Mouse (Mus musculus) heart, embryonic 10.5 days (tissue): ENCODE results near the gene Gm21188. TPM values are rescaled to one million over a fixed set of nuclear protein-coding genes. Genes with fewer than 3 reads are reported as not detected.
A peak's percentile ranks its signal among the peaks of the same experiment; 100 is the strongest.
"Not testable (repeated sequence)": the region's sequence is repeated elsewhere in the genome, so short reads cannot be mapped to it uniquely, and the experiment has no call there.

Source experiments
- DNase-seq: peaks from one replicate; pipeline ENCODE4 v3.0.0-alpha.2; 2017; ENCODE audit warnings: low spot score
- H3K27ac ChIP-seq: fragments of 300-500 bp; sonication (generic); 2 replicates; pipeline ENCODE4 v1.5.1; 2016; ENCODE audit warnings: mild to moderate bottlenecking
- H3K27me3 ChIP-seq: fragments of 300-500 bp; sonication (generic); 2 replicates; pipeline ENCODE4 v1.6.1; 2016; ENCODE audit warnings: mild to moderate bottlenecking; ENCODE audit not compliant: poor library complexity, insufficient read depth, severe bottlenecking
- H3K36me3 ChIP-seq: fragments of 300-500 bp; sonication (generic); 2 replicates; pipeline ENCODE4 v1.6.1; 2016; ENCODE audit warnings: mild to moderate bottlenecking, moderate library complexity
- H3K4me1 ChIP-seq: fragments of 300-500 bp; sonication (generic); 2 replicates; pipeline ENCODE4 v1.6.1; 2016; ENCODE audit warnings: mild to moderate bottlenecking
- H3K4me3 ChIP-seq: fragments of 300-500 bp; sonication (generic); 2 replicates; pipeline ENCODE4 v1.5.1; 2016; ENCODE audit warnings: mild to moderate bottlenecking, moderate library complexity
- H3K9me3 ChIP-seq: fragments of 300-500 bp; sonication (generic); 2 replicates; pipeline ENCODE4 v1.6.1; 2016; ENCODE audit warnings: mild to moderate bottlenecking, moderate library complexity
- WGBS: fragments of 180-500 bp; shearing (Covaris S2); methylation state at CpG from one replicate; pipeline ENCODE4 v1.1.7; 2016; 5-methylcytosine and 5-hydroxymethylcytosine counted together
- polyA plus RNA-seq: library from polyadenylated mRNA; unstranded; fragments of >200 nt; fragmentation: Nextera tagmentation; extraction: Ambion mirVana; gene quantifications from 2 replicates; pipeline ENCODE4 v1.2.1, GENCODE M21; 2016

Gm21188 gene
- not detected in 2 replicates for polyA plus RNA-seq

GRCm38 (mm10) chr13:120052085-120052484 lies at the start of gene Gm21188:
Gene Gm21188, minus strand, starts transcription at chr13:120052194.
- not testable (repeated sequence) for H3K4me3 ChIP-seq, DNase-seq, H3K4me1 ChIP-seq, H3K9me3 ChIP-seq, H3K27me3 ChIP-seq, H3K27ac ChIP-seq, H3K36me3 ChIP-seq

- not testable (repeated sequence) for H3K9me3 ChIP-seq, H3K36me3 ChIP-seq, H3K4me3 ChIP-seq, H3K27me3 ChIP-seq, DNase-seq, H3K4me1 ChIP-seq, H3K27ac ChIP-seq
- WGBS: no CpG with 5 or more reads among the region's 5 CpGs
Observed at GRCm38 (mm10) chr13:120099327-120099726, 47.3 kb upstream of the Gm21188 start.

GRCm38 (mm10) chr13:120096938-120097256 lies 44.9 kb upstream of the Gm21188 start:
- H3K4me1 ChIP-seq, H3K27me3 ChIP-seq, DNase-seq, H3K9me3 ChIP-seq, H3K27ac ChIP-seq, H3K4me3 ChIP-seq, H3K36me3 ChIP-seq: not testable (repeated sequence)
- 0% methylated on average over 7 of the region's 13 CpGs for WGBS

GRCm38 (mm10) chr13:120096241-120096937 lies 44.4 kb upstream of the Gm21188 start:
- peak overlapping the region; percentile 37 for H3K4me3 ChIP-seq
- H3K9me3 ChIP-seq, DNase-seq, H3K27ac ChIP-seq, H3K4me1 ChIP-seq, H3K36me3 ChIP-seq, H3K27me3 ChIP-seq: not testable (repeated sequence)
- under 1% methylated on average over 27 of the region's 38 CpGs for WGBS

GRCm38 (mm10) chr13:120092950-120093349 lies 41.0 kb upstream of the Gm21188 start:
- not testable (repeated sequence) for H3K4me3 ChIP-seq, DNase-seq, H3K9me3 ChIP-seq, H3K27ac ChIP-seq, H3K27me3 ChIP-seq, H3K36me3 ChIP-seq, H3K4me1 ChIP-seq
- no CpG with 5 or more reads among the region's 13 CpGs for WGBS

GRCm38 (mm10) chr13:120079644-120080043 lies 27.6 kb upstream of the Gm21188 start:
- H3K9me3 ChIP-seq, DNase-seq, H3K36me3 ChIP-seq, H3K27me3 ChIP-seq, H3K27ac ChIP-seq, H3K4me3 ChIP-seq, H3K4me1 ChIP-seq: not testable (repeated sequence)
- WGBS: no CpG with 5 or more reads among the region's 1 CpGs

DNA sequence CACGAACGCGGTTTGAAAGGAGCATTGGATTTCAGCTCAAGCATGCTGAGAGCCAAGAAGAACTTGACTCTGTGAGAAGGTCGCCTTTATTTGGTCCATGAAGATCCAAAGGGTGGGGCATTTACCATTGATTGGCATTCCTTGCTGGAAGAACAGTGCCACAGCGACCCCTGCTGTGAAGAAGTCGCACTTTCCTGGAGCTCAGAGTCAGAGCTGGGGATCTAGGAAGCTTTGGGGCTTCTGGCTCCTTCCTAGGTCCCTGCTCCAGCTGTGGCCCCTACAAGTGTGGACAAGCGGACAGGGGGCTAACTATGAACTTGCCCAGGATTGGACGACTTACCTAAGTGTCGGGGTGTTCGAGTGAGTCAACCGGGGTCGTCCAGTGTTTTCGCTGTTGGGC lies 18.9 kb upstream of the Gm21188 start:
- not testable (repeated sequence) for H3K9me3 ChIP-seq, H3K4me1 ChIP-seq, H3K27ac ChIP-seq, H3K27me3 ChIP-seq, H3K36me3 ChIP-seq, H3K4me3 ChIP-seq, DNase-seq
- no CpG with 5 or more reads among the region's 13 CpGs for WGBS

DNA sequence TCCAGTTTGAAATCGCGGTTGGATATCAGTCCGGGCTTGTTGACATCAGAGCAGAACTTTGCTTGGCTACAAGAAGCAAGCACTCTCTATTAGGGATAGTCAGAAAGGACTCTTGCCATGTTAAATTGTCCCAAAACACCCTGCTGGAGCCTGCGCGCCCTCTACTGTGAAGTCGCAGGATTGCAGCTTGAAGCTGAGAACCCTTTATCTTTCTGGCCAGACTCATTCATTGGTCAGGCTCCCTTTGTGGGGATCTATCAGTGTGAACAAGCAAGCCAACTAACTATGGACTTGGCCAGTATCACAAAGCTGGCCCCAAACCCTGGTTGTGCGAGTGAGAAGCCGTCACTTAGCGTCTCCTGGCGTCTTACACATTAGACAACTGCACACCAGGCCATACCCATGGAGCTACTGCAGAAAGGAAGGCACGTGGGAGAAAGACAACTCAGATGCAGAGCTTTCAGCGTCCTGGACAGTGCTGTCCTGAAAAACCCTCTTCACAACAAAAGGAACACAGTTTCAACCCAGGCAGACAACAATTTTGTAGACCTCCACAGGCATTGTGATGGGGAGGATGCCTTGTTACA lies 18.1 kb upstream of the Gm21188 start:
- H3K27me3 ChIP-seq, H3K9me3 ChIP-seq, H3K36me3 ChIP-seq, H3K4me3 ChIP-seq, H3K4me1 ChIP-seq, H3K27ac ChIP-seq, DNase-seq: not testable (repeated sequence)
- WGBS: no CpG with 5 or more reads among the region's 12 CpGs

- not testable (repeated sequence) for H3K4me1 ChIP-seq, H3K27me3 ChIP-seq, DNase-seq, H3K27ac ChIP-seq, H3K36me3 ChIP-seq, H3K9me3 ChIP-seq, H3K4me3 ChIP-seq
- WGBS: no CpG with 5 or more reads among the region's 22 CpGs
Observed at GRCm38 (mm10) chr13:120063439-120064089, 11.6 kb upstream of the Gm21188 start.

GRCm38 (mm10) chr13:120062903-120063302 lies 10.9 kb upstream of the Gm21188 start:
- no CpG with 5 or more reads among the region's 4 CpGs for WGBS

GRCm38 (mm10) chr13:120048608-120049007 lies 3.4 kb downstream of the Gm21188 start:
- H3K4me1 ChIP-seq, H3K27ac ChIP-seq, H3K4me3 ChIP-seq, H3K9me3 ChIP-seq, H3K36me3 ChIP-seq, H3K27me3 ChIP-seq, DNase-seq: not testable (repeated sequence)
- WGBS: no CpG with 5 or more reads among the region's 5 CpGs

More at GRCm38 (mm10) chr13:120062903-120063302, 10.9 kb upstream of the Gm21188 start:
- H3K4me1 ChIP-seq, H3K4me3 ChIP-seq, H3K9me3 ChIP-seq, DNase-seq, H3K27ac ChIP-seq, H3K27me3 ChIP-seq, H3K36me3 ChIP-seq: not testable (repeated sequence)

GRCm38 (mm10) chr13:120048186-120048585 lies 3.8 kb downstream of the Gm21188 start:
- not testable (repeated sequence) for H3K36me3 ChIP-seq, H3K27me3 ChIP-seq, H3K4me1 ChIP-seq, H3K4me3 ChIP-seq, H3K9me3 ChIP-seq, H3K27ac ChIP-seq, DNase-seq
- no CpG with 5 or more reads among the region's 2 CpGs for WGBS

DNA sequence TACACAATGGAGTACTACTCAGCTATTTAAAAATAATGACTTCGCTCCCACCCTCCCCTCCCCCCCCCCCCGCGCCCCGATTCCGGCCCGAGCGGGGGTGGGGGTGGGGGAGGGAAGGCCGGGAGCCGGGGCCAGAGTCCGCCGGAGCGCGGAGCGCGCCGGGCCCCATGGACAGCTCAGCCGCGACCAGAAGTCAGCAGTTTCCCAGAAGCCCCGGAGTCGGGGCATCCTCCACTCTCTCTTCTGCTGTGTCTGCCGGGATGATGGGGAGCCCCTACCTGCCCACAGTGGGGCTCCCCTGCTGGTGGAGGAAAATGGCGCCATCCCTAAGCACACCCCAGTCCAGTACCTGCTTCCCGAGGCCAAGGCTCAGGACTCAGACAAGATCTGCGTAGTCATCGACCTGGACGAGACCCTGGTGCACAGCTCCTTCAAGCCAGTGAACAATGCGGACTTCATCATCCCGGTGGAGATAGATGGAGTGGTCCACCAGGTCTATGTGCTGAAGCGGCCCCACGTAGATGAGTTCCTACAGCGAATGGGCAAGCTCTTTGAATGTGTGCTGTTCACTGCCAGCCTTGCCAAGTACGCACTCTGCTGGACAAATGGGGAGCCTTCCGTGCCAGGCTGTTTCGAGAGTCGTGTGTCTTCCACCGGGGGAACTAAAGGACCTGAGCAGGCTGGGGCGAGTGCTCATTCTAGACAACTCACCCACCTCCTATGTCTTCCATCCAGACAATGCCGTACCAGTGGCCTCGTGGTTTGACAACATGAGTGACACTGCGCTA lies 5.4 kb downstream of the Gm21188 start:
- not testable (repeated sequence) for H3K9me3 ChIP-seq, H3K36me3 ChIP-seq, H3K27me3 ChIP-seq, H3K4me3 ChIP-seq, DNase-seq, H3K4me1 ChIP-seq, H3K27ac ChIP-seq
- WGBS: 2% methylated on average over 9 of the region's 40 CpGs
